Mouse (Mus musculus) liver, postnatal 0 days (tissue): ENCODE data around the gene Enthd1. TPM values are rescaled to one million over a fixed set of nuclear protein-coding genes. Genes with fewer than 3 reads are reported as not detected.

Experiments used
- ATAC-seq: fragments of 200-750 bp; cut with Nextera tagmentation; 2 replicates; pipeline ENCODE4 v1.8.0; 2017; ENCODE audit warnings: mild to moderate bottlenecking, moderate library complexity
- DNase-seq: peaks from one replicate; pipeline ENCODE4 v3.0.0-alpha.2; 2016
- H3K27ac ChIP-seq: fragments of 300-500 bp; sonication (generic); 2 replicates; pipeline ENCODE4 v1.5.1; 2014; ENCODE audit warnings: antibody characterized with exemption, moderate library complexity, mild to moderate bottlenecking, low read depth
- H3K27me3 ChIP-seq: fragments of 300-500 bp; sonication (generic); 2 replicates; pipeline ENCODE4 v1.6.1; 2014; ENCODE audit warnings: low read length, control low read depth, mixed read lengths; ENCODE audit not compliant: insufficient read depth
- H3K36me3 ChIP-seq: fragments of 300-500 bp; sonication (generic); replicated peaks from 2 replicates; pipeline ENCODE4 v1.6.1; 2014; ENCODE audit warnings: mild to moderate bottlenecking, control low read depth, low read length, moderate library complexity, mixed read lengths; ENCODE audit not compliant: insufficient read depth
- H3K4me1 ChIP-seq: fragments of 300-500 bp; sonication (generic); 2 replicates; pipeline ENCODE4 v1.6.1; 2014; ENCODE audit warnings: antibody characterized with exemption, mild to moderate bottlenecking, control low read depth; ENCODE audit not compliant: insufficient read depth
- H3K4me2 ChIP-seq: fragments of 300-500 bp; sonication (generic); 2 replicates; pipeline ENCODE4 v1.6.1; 2014; ENCODE audit warnings: low read depth, mild to moderate bottlenecking, low read length, moderate library complexity, mixed read lengths
- H3K4me3 ChIP-seq: fragments of 300-500 bp; sonication (generic); 2 replicates; pipeline ENCODE4 v1.5.1; 2014; ENCODE audit warnings: low read depth, low read length
- H3K9ac ChIP-seq: fragments of 300-500 bp; sonication (generic); replicated peaks from 2 replicates; pipeline ENCODE4 v1.6.1; 2014; ENCODE audit warnings: mild to moderate bottlenecking, moderate library complexity
- H3K9me3 ChIP-seq: fragments of 300-500 bp; sonication (generic); 2 replicates; pipeline ENCODE4 v1.6.1; 2016; ENCODE audit warnings: mild to moderate bottlenecking, control low read depth, low read length, mixed read lengths
- CTCF ChIP-seq: sonication (generic); IDR thresholded peaks from 2 replicates; pipeline ENCODE4 v1.5.1; 2016; ENCODE audit warnings: antibody characterized with exemption, low read depth
- EP300 ChIP-seq: IDR thresholded peaks from 2 replicates; pipeline ENCODE4 v1.6.1; 2016; ENCODE audit warnings: antibody characterized with exemption, low read depth, mild to moderate bottlenecking
- WGBS: fragments of 180-500 bp; shearing (Covaris S2); extraction: QIAGEN DNeasy Blood & Tissue Kit; methylation state at CpG from one replicate; pipeline ENCODE4 v1.1.7; 2014; ENCODE audit not compliant: insufficient replicate concordance; 5-methylcytosine and 5-hydroxymethylcytosine counted together
- polyA plus RNA-seq: library from polyadenylated mRNA; unstranded; fragments of >200 nt; fragmentation: Nextera tagmentation; extraction: Ambion mirVana; gene quantifications from 2 replicates; pipeline ENCODE4 v1.2.1, GENCODE M21; 2015

Gene Enthd1
- polyA plus RNA-seq, 1 experiment from 2014 or later: not detected

DNA sequence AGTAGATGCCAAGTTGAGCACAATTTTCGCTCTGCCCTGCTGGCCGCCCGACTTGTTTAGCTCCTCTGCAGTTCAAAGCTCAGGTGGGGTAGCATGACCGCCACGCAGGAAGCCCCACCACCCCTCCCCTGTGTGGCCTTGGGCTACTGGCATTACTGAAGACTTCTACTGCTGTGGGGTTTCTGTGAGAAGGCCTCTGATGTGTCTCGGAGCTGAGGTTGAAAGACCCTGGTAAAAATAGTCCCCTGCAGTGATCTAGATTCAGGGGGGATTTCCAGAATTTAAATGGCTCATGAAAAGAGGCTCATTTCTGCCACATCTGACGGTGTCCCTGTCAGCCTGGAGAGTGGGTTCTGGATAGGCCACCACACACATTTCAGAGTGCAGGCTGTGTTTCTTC lies 37.5 kb upstream of the Enthd1 start:
- no peak overlapping the region for H3K9ac ChIP-seq
- no peak overlapping the region for H3K4me3 ChIP-seq
- DNase-seq: no peak
- no peak overlapping the region for H3K4me2 ChIP-seq
- no peaks in the 10 kb centered on the region for H3K36me3 ChIP-seq
- ATAC-seq: no peak
- H3K27ac ChIP-seq: no peak overlapping the region
- TF ChIP-seq EP300 (no peak), CTCF (no peak)
- 64% methylated on average over 7 of the region's 7 CpGs for WGBS
- no peaks in the 10 kb centered on the region for H3K27me3 ChIP-seq
- no peaks in the 10 kb centered on the region for H3K9me3 ChIP-seq
- H3K4me1 ChIP-seq: peaks cover 7% of the 10 kb centered on the region

DNA sequence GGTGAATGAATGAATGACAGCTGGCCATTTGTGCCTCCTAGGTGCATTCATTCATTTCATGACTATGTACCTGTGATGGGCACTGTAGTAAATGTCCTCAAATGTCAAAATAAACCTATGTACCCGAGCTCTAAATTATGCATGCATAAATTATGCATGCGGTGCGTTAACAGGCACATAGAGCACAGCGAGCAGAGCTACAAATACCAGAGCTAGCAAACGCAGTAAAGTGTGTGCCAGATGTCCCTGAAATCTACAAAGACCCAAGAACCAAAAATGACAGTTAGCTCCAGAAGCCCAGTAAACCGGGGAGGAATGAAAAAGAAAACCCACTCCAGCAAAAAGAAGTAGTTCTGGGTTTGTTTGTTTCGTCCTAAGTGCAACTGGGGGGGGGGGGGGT lies 36.5 kb upstream of the Enthd1 start:
- Histone ChIP-seq H3K9ac (no peak overlapping the region), H3K27ac (no peak overlapping the region), H3K4me2 (no peak overlapping the region), H3K4me1 (peaks cover 7% of the 10 kb centered on the region), H3K36me3 (no peaks in the 10 kb centered on the region), H3K27me3 (no peaks in the 10 kb centered on the region), H3K4me3 (no peak overlapping the region), H3K9me3 (no peaks in the 10 kb centered on the region)
- 80% methylated on average over 7 of the region's 7 CpGs for WGBS
- TF ChIP-seq EP300 (no peak), CTCF (no peak)
- DNase-seq (no peak), ATAC-seq (no peak)

GRCm38 (mm10) chr15:80599843-80600242 lies 34.9 kb upstream of the Enthd1 start:
- no peaks in the 10 kb centered on the region for H3K36me3 ChIP-seq
- no peak overlapping the region for H3K27ac ChIP-seq
- no peak overlapping the region for H3K4me3 ChIP-seq
- no peaks in the 10 kb centered on the region for H3K9me3 ChIP-seq
- no peak for DNase-seq
- H3K9ac ChIP-seq: no peak overlapping the region
- peaks cover 7% of the 10 kb centered on the region for H3K4me1 ChIP-seq
- H3K27me3 ChIP-seq: no peaks in the 10 kb centered on the region
- ATAC-seq: no peak
- H3K4me2 ChIP-seq: peak overlapping the region; percentile 62
- TF ChIP-seq EP300 (no peak), CTCF (no peak)
- WGBS: 66% methylated on average over 4 of the region's 4 CpGs

DNA sequence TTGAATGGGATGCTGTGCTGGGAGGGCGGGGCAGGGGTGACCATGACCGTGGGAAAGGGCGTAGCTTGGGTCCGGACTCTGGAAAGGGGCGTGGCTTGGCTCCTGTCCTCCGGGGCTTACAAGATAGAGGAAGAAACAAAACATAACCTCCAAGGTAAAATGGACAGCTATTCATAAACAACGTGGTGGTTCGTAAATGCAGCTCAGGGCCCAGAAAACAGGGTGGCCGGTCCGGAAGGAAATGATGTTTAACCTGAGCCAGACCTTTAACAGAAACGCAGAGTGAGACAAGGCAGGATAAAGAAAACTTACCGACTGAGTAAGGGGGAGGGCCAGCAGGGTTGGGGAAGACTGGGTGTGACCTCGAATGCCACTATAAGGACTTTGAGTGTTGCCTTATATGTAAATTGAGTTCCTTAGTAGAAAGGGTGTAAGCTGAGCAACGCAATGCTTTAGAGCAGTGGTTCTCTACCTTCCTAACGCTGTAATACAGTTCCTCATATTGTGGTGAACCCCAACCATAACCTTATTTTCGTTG lies 34.3 kb upstream of the Enthd1 start:
- DNase-seq: peak; percentile 81
- no peak for TF ChIP-seq EP300
- TF ChIP-seq CTCF: no peak
- 18% methylated on average over 16 of the region's 16 CpGs for WGBS
- Histone ChIP-seq H3K9me3 (no peaks in the 10 kb centered on the region), H3K4me3 (peak overlapping the region; percentile 18; the same call in 1 of the 2 replicates), H3K4me2 (peak overlapping the region; percentile 62), H3K27me3 (no peaks in the 10 kb centered on the region), H3K27ac (no peak overlapping the region), H3K36me3 (no peaks in the 10 kb centered on the region), H3K9ac (no peak overlapping the region), H3K4me1 (peaks cover 7% of the 10 kb centered on the region)
- peak; percentile 84 for ATAC-seq

DNA sequence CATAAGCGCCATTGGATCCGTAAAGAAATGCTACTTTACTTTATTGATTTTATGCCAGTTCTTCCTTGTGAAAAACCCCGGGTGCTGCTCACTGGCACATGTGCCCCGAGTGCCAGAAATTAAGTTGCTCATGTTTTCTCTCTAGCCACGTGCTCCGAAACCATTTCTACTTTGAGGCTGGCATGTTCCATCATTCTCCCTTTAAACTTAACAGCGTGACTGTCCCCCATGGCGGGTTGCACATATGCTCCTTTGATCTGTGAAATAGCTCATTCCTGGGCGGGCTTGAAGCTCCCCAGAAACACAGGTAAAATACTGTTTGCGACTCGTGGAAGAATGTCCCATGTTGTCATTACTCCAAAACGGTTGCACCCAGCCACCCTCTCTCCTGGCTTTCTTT lies 33.8 kb upstream of the Enthd1 start:
- ATAC-seq (no peak), DNase-seq (no peak)
- Histone ChIP-seq H3K4me1 (peaks cover 7% of the 10 kb centered on the region), H3K9me3 (no peaks in the 10 kb centered on the region), H3K4me3 (0 out of 2 replicates have a peak overlapping the region, but pooled peaks have one; percentile 18), H3K27ac (no peak overlapping the region), H3K9ac (no peak overlapping the region), H3K27me3 (no peaks in the 10 kb centered on the region), H3K4me2 (peak overlapping the region; percentile 62), H3K36me3 (no peaks in the 10 kb centered on the region)
- TF ChIP-seq CTCF: no peak
- WGBS: 70% methylated on average over 12 of the region's 12 CpGs

GRCm38 (mm10) chr15:80593877-80594276 lies 28.9 kb upstream of the Enthd1 start:
- whole genome bisulfite sequencing: 54% methylated on average over 5 of the region's 5 CpGs
- Histone ChIP-seq H3K27ac (no peak overlapping the region), H3K4me3 (no peak overlapping the region), H3K9me3 (no peaks in the 10 kb centered on the region), H3K4me2 (no peak overlapping the region), H3K9ac (no peak overlapping the region), H3K27me3 (no peaks in the 10 kb centered on the region), H3K36me3 (no peaks in the 10 kb centered on the region), H3K4me1 (no peaks in the 10 kb centered on the region; the same call in 1 of the 2 replicates)
- DNase-seq (no peak), ATAC-seq (no peak)
- TF ChIP-seq CTCF: no peak
- no peak for TF ChIP-seq EP300

GRCm38 (mm10) chr15:80592737-80593136 lies 27.8 kb upstream of the Enthd1 start:
- H3K27me3 ChIP-seq: no peaks in the 10 kb centered on the region
- 73% methylated on average over 6 of the region's 6 CpGs for WGBS
- no peak for TF ChIP-seq EP300
- no peak for TF ChIP-seq CTCF

More at GRCm38 (mm10) chr15:80592737-80593136, 27.8 kb upstream of the Enthd1 start:
- ATAC-seq (no peak), DNase-seq (no peak)
- no peaks in the 10 kb centered on the region for H3K9me3 ChIP-seq
- H3K4me2 ChIP-seq: no peak overlapping the region
- no peak overlapping the region for H3K4me3 ChIP-seq
- H3K27ac ChIP-seq: no peak overlapping the region
- no peak overlapping the region for H3K9ac ChIP-seq
- no peaks in the 10 kb centered on the region for H3K36me3 ChIP-seq
- H3K4me1 ChIP-seq: no peaks in the 10 kb centered on the region; the same call in 1 of the 2 replicates
